Mouse (Mus musculus): ENCODE results near the gene Hyou1.

GRCm38 (mm10) chr9:44347621-44348020 lies 31.7 kb upstream of the Hyou1 start:
- no peak for TF ChIP-seq POLR2A (IDR thresholded peaks at IDR 0.05; ENCODE audit: borderline replicate concordance, control insufficient read depth, low read depth, low read length)
- TF ChIP-seq CTCF (IDR thresholded peaks at IDR 0.05; ENCODE audit: control insufficient read depth, insufficient read depth, low read length): no peak

Measured in bone marrow, adult 2 months (tissue).